Mouse (Mus musculus) frontal cortex, adult (tissue): Measurements from ENCODE around the gene Ptprt.
A peak's percentile ranks its signal among the peaks of the same experiment; 100 is the strongest.

Experiments
- ATAC-seq: cut with Nextera tagmentation; 2 replicates; pipeline ENCODE4 v1.9.2; 2017; ENCODE audit warnings: mild to moderate bottlenecking, moderate library complexity, mixed read lengths; ENCODE audit not compliant: low TSS enrichment

Ptprt gene

GRCm38 (mm10) chr2:161961179-161962163 lies 699.5 kb downstream of the Ptprt start:
- ATAC-seq = no peak

GRCm38 (mm10) chr2:161945424-161945823 lies 715.5 kb downstream of the Ptprt start:
- ATAC-seq = peak; percentile 93

DNA sequence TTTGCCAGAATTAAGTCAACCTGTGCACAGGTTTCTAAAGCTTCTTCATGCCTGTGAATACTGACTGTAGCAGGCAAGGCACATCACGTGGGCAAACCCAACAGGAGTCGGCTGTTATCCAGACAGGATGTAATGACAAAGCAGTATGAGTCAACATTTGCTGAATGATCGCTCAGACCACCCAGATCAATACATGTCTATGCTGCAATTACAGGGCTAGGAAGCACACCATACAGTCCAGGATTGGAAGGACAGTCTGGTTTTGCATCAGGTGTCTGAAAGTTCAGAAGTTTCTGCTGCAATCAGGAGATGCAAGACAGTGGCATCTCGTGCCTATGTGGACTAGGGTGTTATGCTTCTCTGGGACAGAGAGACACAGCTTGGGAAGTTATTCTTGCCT lies 716.3 kb downstream of the Ptprt start:
- no peak for ATAC-seq

DNA sequence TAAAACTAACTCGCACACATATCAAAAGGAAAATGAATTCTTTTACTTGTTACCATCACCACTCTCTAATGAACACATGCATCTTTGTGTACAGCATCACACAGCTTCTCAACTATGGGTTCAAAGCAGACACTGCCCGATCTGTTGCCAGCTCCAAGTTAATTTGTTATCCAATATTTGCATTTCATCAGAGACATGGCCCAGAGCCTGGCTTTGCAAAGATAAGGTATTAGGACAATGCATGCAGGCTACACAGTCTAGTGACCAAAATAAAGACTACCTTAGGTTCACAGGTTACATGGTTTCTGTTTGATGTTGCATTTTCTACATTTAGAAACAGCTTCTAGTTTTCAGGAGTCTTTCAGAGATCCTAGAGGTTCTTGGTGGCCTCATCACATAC lies 719.0 kb downstream of the Ptprt start:
- no peak for ATAC-seq

GRCm38 (mm10) chr2:161907214-161907613 lies 753.7 kb downstream of the Ptprt start:
- peak; percentile 97 for ATAC-seq

- peak; percentile 44; the same call in 1 of the 2 replicates for ATAC-seq
Measured at GRCm38 (mm10) chr2:161902196-161902595, 758.8 kb downstream of the Ptprt start.

DNA sequence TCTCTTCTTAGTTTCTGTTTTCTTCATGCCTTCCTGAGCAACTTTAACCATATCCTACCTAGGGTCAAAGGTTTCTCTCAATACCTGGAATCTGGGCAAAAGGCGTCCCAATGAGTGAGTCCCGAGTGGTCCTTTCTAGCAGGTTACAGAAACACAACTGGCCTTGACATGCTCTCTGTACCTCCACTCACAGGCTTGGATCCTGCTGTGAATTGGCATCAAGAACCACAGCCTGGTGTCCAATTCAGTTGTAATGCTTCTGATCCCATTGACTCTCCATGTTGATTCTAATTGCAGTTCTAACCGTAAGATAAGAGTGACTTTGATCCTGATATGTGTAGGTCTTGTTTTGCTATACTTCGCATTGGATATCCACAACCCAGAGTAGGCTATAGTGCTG lies 776.5 kb downstream of the Ptprt start:
- no peak for ATAC-seq

GRCm38 (mm10) chr2:161882580-161882979 lies 778.4 kb downstream of the Ptprt start:
- ATAC-seq = no peak

- ATAC-seq = no peak
Measured at GRCm38 (mm10) chr2:161880941-161881340, 780.0 kb downstream of the Ptprt start.

GRCm38 (mm10) chr2:161865231-161865630 lies 795.7 kb downstream of the Ptprt start:
- ATAC-seq = no peak

DNA sequence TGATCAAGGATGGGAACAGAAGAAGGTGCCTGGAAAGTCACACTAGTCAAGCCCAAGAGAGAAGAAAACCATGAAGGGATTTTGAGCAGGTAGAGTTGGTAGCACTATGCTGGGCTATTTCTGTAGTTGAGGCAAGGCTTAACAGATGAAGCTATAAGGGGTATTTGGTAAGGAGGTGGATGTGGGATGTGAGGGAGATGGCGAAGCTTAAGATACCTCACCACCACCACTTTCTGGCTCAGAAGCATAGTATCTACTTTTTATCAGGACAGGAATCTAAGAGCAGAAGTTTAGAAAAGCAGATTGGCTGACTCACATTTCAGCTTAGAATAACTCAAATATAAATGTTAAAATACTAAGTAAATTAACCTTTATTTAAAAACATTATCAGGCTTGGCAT lies 802.1 kb downstream of the Ptprt start:
- peak; percentile 88 for ATAC-seq

GRCm38 (mm10) chr2:161858361-161858760 lies 802.6 kb downstream of the Ptprt start:
- peak; percentile 57; the same call in 1 of the 2 replicates for ATAC-seq

GRCm38 (mm10) chr2:161835001-161835400 lies 825.9 kb downstream of the Ptprt start:
- ATAC-seq = no peak

DNA sequence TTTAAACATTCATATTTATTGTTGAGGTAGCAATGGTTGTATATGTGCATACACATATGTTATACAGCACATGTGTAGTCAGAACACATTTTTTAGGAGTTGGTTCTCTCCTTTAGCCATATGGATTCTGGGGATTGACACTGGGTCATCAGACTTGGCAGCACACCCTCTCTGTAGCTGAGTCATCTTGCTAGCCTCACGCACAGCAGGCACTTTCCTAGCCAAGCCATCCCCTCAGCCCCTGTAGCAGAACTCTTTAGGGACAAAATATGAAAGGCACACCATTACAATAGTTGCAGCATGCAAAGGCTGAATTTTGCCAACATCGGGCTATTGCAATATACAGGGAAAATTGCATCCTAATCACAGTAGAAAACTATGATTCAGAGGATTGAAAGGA lies 827.1 kb downstream of the Ptprt start:
- no peak for ATAC-seq

GRCm38 (mm10) chr2:161813326-161813725 lies 847.6 kb downstream of the Ptprt start:
- ATAC-seq = no peak

DNA sequence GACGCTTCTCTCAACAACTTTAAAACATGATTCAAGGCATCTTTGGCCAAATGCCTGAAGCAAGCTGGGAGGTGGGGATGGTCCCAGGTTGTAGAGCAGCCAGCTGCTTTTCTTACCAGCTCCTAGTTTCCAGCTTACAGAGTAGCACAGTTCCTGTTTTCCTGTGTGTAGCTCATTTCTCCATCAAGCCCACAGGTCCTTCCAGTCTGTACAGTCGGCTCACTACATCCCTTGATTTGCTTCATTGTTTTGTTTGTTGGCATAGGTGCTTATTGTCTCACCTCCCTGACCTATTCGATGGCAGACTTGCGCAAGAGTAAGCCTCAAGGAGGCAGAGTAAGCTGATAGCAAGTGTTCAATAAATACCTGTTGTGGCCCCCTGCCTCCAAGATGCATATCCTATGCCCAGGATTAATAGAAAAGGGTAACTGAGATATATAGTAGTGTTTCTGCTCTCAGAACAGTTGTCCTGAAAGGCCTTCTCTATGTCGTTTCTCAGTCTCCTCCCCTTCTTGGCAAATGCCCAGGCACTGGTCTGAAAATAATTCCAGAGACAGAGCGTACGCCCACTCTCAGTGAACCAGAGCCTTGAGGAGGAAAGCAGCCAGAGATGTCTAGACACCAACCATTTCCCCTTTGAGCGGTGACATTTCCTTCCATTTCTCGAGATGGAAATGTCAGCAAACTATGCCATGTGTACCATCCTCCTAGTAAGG lies 852.7 kb downstream of the Ptprt start:
- peak; percentile 43 for ATAC-seq

DNA sequence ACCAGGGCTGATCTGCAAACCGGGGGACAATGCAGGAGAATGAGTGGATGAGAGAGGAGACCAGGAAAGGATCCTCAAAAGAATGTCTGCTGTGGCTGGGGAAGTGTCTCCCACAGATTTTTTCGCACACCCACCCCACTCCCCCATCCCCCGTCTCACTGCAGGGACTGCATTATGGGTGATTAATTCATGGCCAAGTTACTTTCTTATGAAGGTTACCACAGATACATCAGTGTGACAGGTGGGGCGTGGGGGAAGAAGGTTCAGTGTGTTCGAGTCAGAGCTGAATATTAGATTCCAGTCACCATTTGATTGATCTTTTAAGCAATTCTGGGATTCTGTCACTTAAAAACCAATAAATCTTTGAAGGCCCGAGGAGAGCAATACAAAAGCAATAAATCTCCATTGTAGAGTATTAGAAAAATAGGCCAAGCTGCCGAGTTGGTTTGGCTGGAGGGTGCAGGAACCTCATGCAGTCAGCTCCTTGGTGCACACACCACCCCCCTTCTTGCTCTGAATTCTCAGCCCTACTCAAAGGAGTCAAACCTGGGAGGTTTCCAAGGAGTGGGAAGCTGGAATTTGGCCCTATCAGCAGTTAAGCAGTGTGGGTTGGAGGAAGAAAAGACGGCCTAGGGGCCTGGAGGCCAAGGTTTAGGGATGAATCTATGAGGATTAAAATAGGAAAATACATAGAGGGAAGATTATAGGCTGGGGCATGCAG lies 854.5 kb downstream of the Ptprt start:
- peak; percentile 47; the same call in 1 of the 2 replicates for ATAC-seq

DNA sequence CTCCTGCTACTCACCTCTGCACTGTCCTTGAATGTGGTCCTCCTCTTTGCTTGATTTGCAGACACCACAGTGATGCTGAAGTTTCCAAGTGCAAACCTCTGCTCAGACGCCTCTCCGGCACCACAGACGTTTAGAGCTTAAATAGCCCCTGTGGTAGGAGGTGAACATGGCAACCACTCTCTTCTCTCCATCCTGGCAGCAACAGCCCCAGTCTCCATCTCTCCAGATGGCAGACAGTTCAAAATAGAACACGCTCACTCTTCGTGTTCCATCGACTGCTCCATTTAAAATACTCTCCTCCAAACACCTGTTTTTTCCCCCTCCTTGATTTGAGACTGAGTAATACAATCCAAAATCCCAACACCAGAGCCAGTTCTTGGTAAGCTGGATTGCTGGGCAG lies 861.0 kb downstream of the Ptprt start:
- ATAC-seq = peak; percentile 97

- no peak for ATAC-seq
Measured at GRCm38 (mm10) chr2:161767528-161767927, 893.4 kb downstream of the Ptprt start.

- no peak for ATAC-seq
Measured at GRCm38 (mm10) chr2:161713024-161713423, 947.9 kb downstream of the Ptprt start.

DNA sequence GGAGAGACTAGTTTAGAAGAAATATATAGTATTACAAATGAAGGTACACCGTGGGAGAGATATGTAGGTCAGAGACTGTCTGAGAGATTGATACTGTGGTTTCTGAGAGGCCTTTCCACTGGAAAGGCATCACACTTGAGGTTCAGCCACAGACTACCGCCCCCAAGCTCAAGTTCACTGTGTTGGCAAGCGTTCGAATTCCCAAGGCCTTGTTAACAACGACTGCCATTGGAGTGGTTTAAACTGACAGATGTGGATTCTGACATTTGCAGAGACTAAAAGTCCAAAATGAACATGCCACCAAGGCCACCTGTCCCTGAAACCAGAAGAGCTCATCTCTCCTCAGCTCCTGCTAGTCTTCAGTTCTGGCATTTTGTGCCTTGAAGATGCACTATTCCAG lies 951.6 kb downstream of the Ptprt start:
- no peak for ATAC-seq

- no peak for ATAC-seq
Measured at GRCm38 (mm10) chr2:161706386-161706915, 954.5 kb downstream of the Ptprt start.
